Mouse (Mus musculus) hindbrain, embryonic 10.5 days (tissue): ENCODE results near the gene Lamp1. TPM values are rescaled to one million over a fixed set of nuclear protein-coding genes. Genes with fewer than 3 reads are reported as not detected.
A peak's percentile ranks its signal among the peaks of the same experiment; 100 is the strongest.

Source experiments
- DNase-seq: peaks from one replicate; pipeline ENCODE4 v3.0.0-alpha.2; 2017; ENCODE audit warnings: low spot score
- H3K27ac ChIP-seq: fragments of 300-500 bp; sonication (generic); 2 replicates; pipeline ENCODE4 v1.5.1; 2016; ENCODE audit warnings: mild to moderate bottlenecking, moderate library complexity
- H3K27me3 ChIP-seq: fragments of 300-500 bp; sonication (generic); 2 replicates; pipeline ENCODE4 v1.6.1; 2016; ENCODE audit warnings: mild to moderate bottlenecking; ENCODE audit not compliant: poor library complexity, insufficient read depth, severe bottlenecking
- H3K36me3 ChIP-seq: fragments of 300-500 bp; sonication (generic); 2 replicates; pipeline ENCODE4 v1.6.1; 2016; ENCODE audit warnings: mild to moderate bottlenecking, moderate library complexity
- H3K4me1 ChIP-seq: fragments of 300-500 bp; sonication (generic); replicated peaks from 2 replicates; pipeline ENCODE4 v1.6.1; 2016; ENCODE audit warnings: mild to moderate bottlenecking
- H3K4me3 ChIP-seq: fragments of 300-500 bp; sonication (generic); 2 replicates; pipeline ENCODE4 v1.5.1; 2016; ENCODE audit warnings: mild to moderate bottlenecking, moderate library complexity
- H3K9me3 ChIP-seq: fragments of 300-500 bp; sonication (generic); 2 replicates; pipeline ENCODE4 v1.6.1; 2016; ENCODE audit warnings: mild to moderate bottlenecking, moderate library complexity
- WGBS: fragments of 180-500 bp; shearing (Covaris S2); methylation state at CpG from one replicate; pipeline ENCODE4 v1.1.7; 2016; 5-methylcytosine and 5-hydroxymethylcytosine counted together
- polyA plus RNA-seq: library from polyadenylated mRNA; unstranded; fragments of >200 nt; fragmentation: Nextera tagmentation; extraction: Ambion mirVana; gene quantifications from 2 replicates; pipeline ENCODE4 v1.2.1, GENCODE M21; 2016

Lamp1 gene
- polyA plus RNA-seq, 1 experiment from 2014 or later: 231 TPM

GRCm38 (mm10) chr8:13188052-13188555 lies 29.1 kb downstream of the Lamp1 start:
- DNase-seq: no peak
- Histone ChIP-seq H3K4me3 (no peak overlapping the region), H3K4me1 (no peaks in the 10 kb centered on the region), H3K36me3 (peaks cover 28% of the 10 kb centered on the region), H3K27me3 (no peaks in the 10 kb centered on the region), H3K9me3 (no peaks in the 10 kb centered on the region), H3K27ac (no peak overlapping the region)
- WGBS: 91% methylated on average over 13 of the region's 13 CpGs

GRCm38 (mm10) chr8:13188857-13189256 lies 29.9 kb downstream of the Lamp1 start:
- Histone ChIP-seq H3K36me3 (peaks cover 28% of the 10 kb centered on the region), H3K4me3 (no peak overlapping the region), H3K27me3 (no peaks in the 10 kb centered on the region), H3K9me3 (no peaks in the 10 kb centered on the region), H3K27ac (no peak overlapping the region), H3K4me1 (no peaks in the 10 kb centered on the region)
- 92% methylated on average over 1 of the region's 1 CpGs for WGBS
- no peak for DNase-seq

- DNase-seq: no peak
- no peak overlapping the region for H3K27ac ChIP-seq
- no peak overlapping the region for H3K4me3 ChIP-seq
- H3K9me3 ChIP-seq: no peaks in the 10 kb centered on the region
- H3K27me3 ChIP-seq: no peaks in the 10 kb centered on the region
- peaks cover 18% of the 10 kb centered on the region; the same call in 1 of the 2 replicates for H3K36me3 ChIP-seq
- 88% methylated on average over 8 of the region's 8 CpGs for WGBS
- H3K4me1 ChIP-seq: no peaks in the 10 kb centered on the region
Observed at GRCm38 (mm10) chr8:13190235-13190634, 31.3 kb downstream of the Lamp1 start.

- Histone ChIP-seq H3K4me1 (peaks cover 9% of the 10 kb centered on the region), H3K27me3 (peaks cover 15% of the 10 kb centered on the region), H3K9me3 (no peaks in the 10 kb centered on the region), H3K36me3 (no peaks in the 10 kb centered on the region), H3K4me3 (no peak overlapping the region), H3K27ac (no peak overlapping the region)
- 36% methylated on average over 10 of the region's 10 CpGs for WGBS
- DNase-seq: no peak
Observed at GRCm38 (mm10) chr8:13194818-13195217, 35.9 kb downstream of the Lamp1 start.

GRCm38 (mm10) chr8:13197493-13197892 lies 38.5 kb downstream of the Lamp1 start:
- H3K9me3 ChIP-seq: no peaks in the 10 kb centered on the region
- H3K27me3 ChIP-seq: peaks cover 42% of the 10 kb centered on the region
- no peak overlapping the region for H3K27ac ChIP-seq
- H3K4me1 ChIP-seq: peaks cover 26% of the 10 kb centered on the region
- H3K36me3 ChIP-seq: no peaks in the 10 kb centered on the region
- WGBS: 90% methylated on average over 5 of the region's 5 CpGs
- H3K4me3 ChIP-seq: no peak overlapping the region
- DNase-seq: no peak

- Histone ChIP-seq H3K27ac (no peak overlapping the region), H3K4me3 (peak overlapping the region; percentile 93), H3K9me3 (no peaks in the 10 kb centered on the region), H3K4me1 (peaks cover 26% of the 10 kb centered on the region), H3K36me3 (no peaks in the 10 kb centered on the region), H3K27me3 (peaks cover 58% of the 10 kb centered on the region)
- WGBS: 21% methylated on average over 14 of the region's 14 CpGs
- no peak for DNase-seq
Observed at GRCm38 (mm10) chr8:13199385-13200061, 40.6 kb downstream of the Lamp1 start.

- H3K4me3 ChIP-seq: peak within 1 kb of the TSS; percentile 93
- H3K27me3 ChIP-seq: peaks cover 58% of the 10 kb centered on the region
- peak within 1 kb of the TSS; percentile 84 for H3K27ac ChIP-seq
- DNase-seq: peak; percentile 66
- H3K36me3 ChIP-seq: no peaks in the 10 kb centered on the region
- WGBS: under 1% methylated on average over 57 of the region's 58 CpGs
- no peaks in the 10 kb centered on the region for H3K9me3 ChIP-seq
- H3K4me1 ChIP-seq: peaks cover 26% of the 10 kb centered on the region
Observed at GRCm38 (mm10) chr8:13200301-13201012, 41.5 kb downstream of the Lamp1 start, which contains the start of gene Grtp1. Grtp1 (minus strand) TSS chr8:13200620.

- H3K27ac ChIP-seq: no peak overlapping the region; the same call in 1 of the 2 replicates
- H3K27me3 ChIP-seq: peaks cover 58% of the 10 kb centered on the region
- no peak for DNase-seq
Observed at GRCm38 (mm10) chr8:13201013-13201334, 42.0 kb downstream of the Lamp1 start.

GRCm38 (mm10) chr8:13202041-13202440 lies 43.1 kb downstream of the Lamp1 start:
- no peaks in the 10 kb centered on the region for H3K36me3 ChIP-seq
- 51% methylated on average over 3 of the region's 3 CpGs for WGBS
- peaks cover 22% of the 10 kb centered on the region for H3K4me1 ChIP-seq
- peak overlapping the region; percentile 3; the same call in 1 of the 2 replicates for H3K4me3 ChIP-seq
- H3K9me3 ChIP-seq: no peaks in the 10 kb centered on the region
- peaks cover 58% of the 10 kb centered on the region for H3K27me3 ChIP-seq
- no peak for DNase-seq
- no peak overlapping the region for H3K27ac ChIP-seq

More at GRCm38 (mm10) chr8:13201013-13201334, 42.0 kb downstream of the Lamp1 start:
- H3K9me3 ChIP-seq: no peaks in the 10 kb centered on the region
- H3K4me1 ChIP-seq: peaks cover 23% of the 10 kb centered on the region
- WGBS: 2% methylated on average over 18 of the region's 18 CpGs
- peak overlapping the region; percentile 93 for H3K4me3 ChIP-seq
- no peaks in the 10 kb centered on the region for H3K36me3 ChIP-seq

- Histone ChIP-seq H3K9me3 (no peaks in the 10 kb centered on the region), H3K27me3 (peaks cover 58% of the 10 kb centered on the region), H3K27ac (no peak overlapping the region), H3K4me1 (peaks cover 22% of the 10 kb centered on the region), H3K4me3 (no peak overlapping the region), H3K36me3 (no peaks in the 10 kb centered on the region)
- DNase-seq: no peak
- 92% methylated on average over 3 of the region's 3 CpGs for WGBS
Observed at GRCm38 (mm10) chr8:13202806-13203205, 43.8 kb downstream of the Lamp1 start.

- no peaks in the 10 kb centered on the region for H3K9me3 ChIP-seq
- WGBS: 72% methylated on average over 1 of the region's 1 CpGs
- no peak overlapping the region for H3K4me3 ChIP-seq
- peaks cover 22% of the 10 kb centered on the region for H3K4me1 ChIP-seq
- no peak for DNase-seq
- H3K27ac ChIP-seq: no peak overlapping the region
- H3K36me3 ChIP-seq: no peaks in the 10 kb centered on the region
- H3K27me3 ChIP-seq: peaks cover 57% of the 10 kb centered on the region
Observed at GRCm38 (mm10) chr8:13203472-13203871, 44.5 kb downstream of the Lamp1 start.

- no peaks in the 10 kb centered on the region for H3K9me3 ChIP-seq
- DNase-seq: no peak
- H3K27me3 ChIP-seq: peaks cover 48% of the 10 kb centered on the region
- H3K4me1 ChIP-seq: peaks cover 19% of the 10 kb centered on the region
- WGBS: 71% methylated on average over 12 of the region's 12 CpGs
- no peaks in the 10 kb centered on the region for H3K36me3 ChIP-seq
- no peak overlapping the region for H3K4me3 ChIP-seq
- H3K27ac ChIP-seq: no peak overlapping the region
Observed at GRCm38 (mm10) chr8:13204371-13205140, 45.6 kb downstream of the Lamp1 start.
